Mouse (Mus musculus) kidney, adult 2 months (tissue): Measurements from ENCODE around the gene Lrrc8c. TPM values are rescaled to one million over a fixed set of nuclear protein-coding genes. Genes with fewer than 3 reads are reported as not detected.
A peak's percentile ranks its signal among the peaks of the same experiment; 100 is the strongest.

Experiments used
- DNase-seq: peaks from one replicate; pipeline ENCODE4 v3.0.0; 2021
- H3K27ac ChIP-seq: fragments of 200-500 bp; 2 replicates; pipeline ENCODE4 v1.5.1; 2012; ENCODE audit warnings: low read depth, low read length, control low read depth, inconsistent platforms; ENCODE audit not compliant: insufficient read depth
- H3K27me3 ChIP-seq: fragments of 200-500 bp; replicated peaks from 2 replicates; pipeline ENCODE4 v1.6.1; 2012; ENCODE audit warnings: mild to moderate bottlenecking, moderate library complexity, low read length, inconsistent platforms; ENCODE audit not compliant: control insufficient read depth, insufficient read depth
- H3K36me3 ChIP-seq: fragments of 200-500 bp; 2 replicates; pipeline ENCODE4 v1.6.1; 2012; ENCODE audit warnings: mild to moderate bottlenecking, moderate library complexity, low read length, inconsistent platforms; ENCODE audit not compliant: control insufficient read depth, insufficient read depth
- H3K4me1 ChIP-seq: fragments of 200-500 bp; 2 replicates; pipeline ENCODE4 v1.6.1; 2011; ENCODE audit warnings: low read length; ENCODE audit not compliant: control insufficient read depth, insufficient read depth
- H3K4me3 ChIP-seq: fragments of 200-500 bp; 2 replicates; pipeline ENCODE4 v1.5.1; 2011; ENCODE audit warnings: mild to moderate bottlenecking, low read depth, low read length, control low read depth; ENCODE audit not compliant: insufficient read depth
- CTCF ChIP-seq: fragments of 200-500 bp; conservative IDR thresholded peaks from 2 replicates; pipeline ENCODE4 v1.5.1; 2011; ENCODE audit warnings: low read depth, mild to moderate bottlenecking, control low read depth, low read length, moderate library complexity, mixed read lengths; ENCODE audit not compliant: insufficient read depth, insufficient read length
- POLR2A ChIP-seq: fragments of 200-500 bp; IDR thresholded peaks from one replicate; pipeline ENCODE4 v1.6.1; 2011; ENCODE audit warnings: low read depth, low read length, control low read depth
- WGBS: fragments of 180-500 bp; shearing (Covaris S2); methylation state at CpG from one replicate; pipeline ENCODE4 v1.1.7; 2018; 5-methylcytosine and 5-hydroxymethylcytosine counted together
- polyA plus RNA-seq: library from polyadenylated mRNA; depleted of rRNA; stranded (reverse); fragments of >200 nt; gene quantifications from 2 replicates; pipeline ENCODE4 v1.2.3, GENCODE M21; 2012

Gene Lrrc8c
- polyA plus RNA-seq, 1 experiment: 13.6 TPM

GRCm38 (mm10) chr5:105587471-105587870, 68.3 kb downstream of the Lrrc8c start:
- 0 out of 2 replicates have a peak, but pooled peaks cover 3% of the 10 kb centered on the region for H3K4me1 ChIP-seq
- 77% methylated on average over 6 of the region's 6 CpGs for WGBS
- no peak for DNase-seq
- H3K36me3 ChIP-seq: no peaks in the 10 kb centered on the region
- H3K27ac ChIP-seq: peak overlapping the region; percentile 65; the same call in 1 of the 2 replicates
- H3K4me3 ChIP-seq: no peak overlapping the region
- no peaks in the 10 kb centered on the region for H3K27me3 ChIP-seq
- TF ChIP-seq POLR2A (no peak), CTCF (no peak)

GRCm38 (mm10) chr5:105588683-105589082, 69.5 kb downstream of the Lrrc8c start:
- DNase-seq: no peak
- Histone ChIP-seq H3K4me3 (no peak overlapping the region), H3K27ac (no peak overlapping the region), H3K27me3 (no peaks in the 10 kb centered on the region), H3K4me1 (0 out of 2 replicates have a peak, but pooled peaks cover 3% of the 10 kb centered on the region), H3K36me3 (no peaks in the 10 kb centered on the region)
- 90% methylated on average over 4 of the region's 4 CpGs for WGBS
- TF ChIP-seq CTCF (no peak), POLR2A (no peak)

GRCm38 (mm10) chr5:105589119-105589518, 69.9 kb downstream of the Lrrc8c start:
- WGBS: 88% methylated on average over 3 of the region's 3 CpGs
- H3K27ac ChIP-seq: no peak overlapping the region

GRCm38 (mm10) chr5:105592396-105592795, 73.2 kb downstream of the Lrrc8c start:
- H3K27ac ChIP-seq: no peak overlapping the region
- H3K4me3 ChIP-seq: no peak overlapping the region
- no peaks in the 10 kb centered on the region for H3K36me3 ChIP-seq
- H3K27me3 ChIP-seq: no peaks in the 10 kb centered on the region
- TF ChIP-seq CTCF: no peak
- TF ChIP-seq POLR2A: no peak
- 90% methylated on average over 4 of the region's 4 CpGs for WGBS
- no peaks in the 10 kb centered on the region for H3K4me1 ChIP-seq
- no peak for DNase-seq

More at GRCm38 (mm10) chr5:105589119-105589518, 69.9 kb downstream of the Lrrc8c start:
- Histone ChIP-seq H3K4me3 (no peak overlapping the region), H3K36me3 (no peaks in the 10 kb centered on the region), H3K27me3 (no peaks in the 10 kb centered on the region), H3K4me1 (0 out of 2 replicates have a peak, but pooled peaks cover under 1% of the 10 kb centered on the region)
- no peak for TF ChIP-seq POLR2A
- no peak for TF ChIP-seq CTCF
- no peak for DNase-seq

- 81% methylated on average over 9 of the region's 9 CpGs for WGBS
Observed at GRCm38 (mm10) chr5:105593630-105594029, 74.4 kb downstream of the Lrrc8c start.

GRCm38 (mm10) chr5:105598866-105599265, 79.7 kb downstream of the Lrrc8c start:
- H3K36me3 ChIP-seq: no peaks in the 10 kb centered on the region
- WGBS: 74% methylated on average over 9 of the region's 9 CpGs
- TF ChIP-seq CTCF (no peak), POLR2A (no peak)
- H3K27ac ChIP-seq: no peak overlapping the region
- DNase-seq: peak; percentile 34
- no peaks in the 10 kb centered on the region for H3K4me1 ChIP-seq
- no peaks in the 10 kb centered on the region for H3K27me3 ChIP-seq
- no peak overlapping the region for H3K4me3 ChIP-seq

More at GRCm38 (mm10) chr5:105593630-105594029, 74.4 kb downstream of the Lrrc8c start:
- DNase-seq: no peak
- Histone ChIP-seq H3K27ac (no peak overlapping the region), H3K36me3 (no peaks in the 10 kb centered on the region), H3K4me3 (no peak overlapping the region), H3K27me3 (no peaks in the 10 kb centered on the region), H3K4me1 (no peaks in the 10 kb centered on the region)
- no peak for TF ChIP-seq CTCF
- no peak for TF ChIP-seq POLR2A

GRCm38 (mm10) chr5:105599315-105599714, 80.1 kb downstream of the Lrrc8c start:
- 71% methylated on average over 4 of the region's 4 CpGs for WGBS
- DNase-seq: no peak

More at GRCm38 (mm10) chr5:105599315-105599714, 80.1 kb downstream of the Lrrc8c start:
- Histone ChIP-seq H3K36me3 (no peaks in the 10 kb centered on the region), H3K27me3 (no peaks in the 10 kb centered on the region), H3K27ac (no peak overlapping the region), H3K4me3 (no peak overlapping the region), H3K4me1 (no peaks in the 10 kb centered on the region)
- no peak for TF ChIP-seq CTCF
- no peak for TF ChIP-seq POLR2A
